In genomic region chr4:43972137-43972591, GRCm38 (mm10) we compare ENCODE assay signal across 8 mouse cellular contexts. TPM values are rescaled to one million over a fixed set of nuclear protein-coding genes. Genes with fewer than 3 reads are reported as not detected.
A peak's percentile ranks its signal among the peaks of the same experiment; 100 is the strongest.
DNase-seq lines count a peak whose midpoint lies in the region; ATAC-seq lines count a peak whose summit lies in the region.

No protein-coding gene starts in this region.

- peak; percentile 58 for ATAC-seq in embryonic facial prominence, embryonic 15.5 days (ENCODE audit: insufficient number of reproducible peaks, low FRiP score, low TSS enrichment, low read depth)
- ATAC-seq in liver, embryonic 15.5 days (ENCODE audit: insufficient read depth), result peak; percentile 63
- ATAC-seq in neural tube, embryonic 14.5 days (ENCODE audit: low read depth), result peak; percentile 16; the same call in 1 of the 2 replicates

- H3K27me3 ChIP-seq in embryonic facial prominence, embryonic 15.5 days, result no peaks in the 10 kb centered on the region
- H3K27me3 ChIP-seq in liver, embryonic 15.5 days, result no peaks in the 10 kb centered on the region
- H3K27me3 ChIP-seq in neural tube, embryonic 14.5 days (ENCODE audit: control insufficient read depth, insufficient read depth, low read length), result no peaks in the 10 kb centered on the region

- WGBS in embryonic facial prominence, embryonic 15.5 days, result 2% methylated on average over 8 of the region's 8 CpGs
- WGBS in liver, embryonic 15.5 days (ENCODE audit: insufficient replicate concordance), result 1% methylated on average over 8 of the region's 8 CpGs
- WGBS in neural tube, embryonic 14.5 days, result 0% methylated on average over 8 of the region's 8 CpGs

- 0 out of 2 replicates have a peak, but pooled peaks cover 3% of the 10 kb centered on the region for H3K36me3 ChIP-seq in embryonic facial prominence, embryonic 15.5 days
- H3K36me3 ChIP-seq in liver, embryonic 15.5 days (replicated peaks), result peaks cover 28% of the 10 kb centered on the region
- no peaks in the 10 kb centered on the region for H3K36me3 ChIP-seq in neural tube, embryonic 14.5 days (ENCODE audit: control insufficient read depth, insufficient read depth, low read length)

- peak overlapping the region; percentile 58 for H3K27ac ChIP-seq in embryonic facial prominence, embryonic 15.5 days (replicated peaks)
- peak overlapping the region; percentile 80 for H3K27ac ChIP-seq in liver, embryonic 15.5 days (replicated peaks)
- H3K27ac ChIP-seq in neural tube, embryonic 14.5 days (ENCODE audit: low read depth, low read length), result peak overlapping the region; percentile 34; the same call in 1 of the 2 replicates

- peak overlapping the region; percentile 22; the same call in 1 of the 2 replicates for H3K4me2 ChIP-seq in embryonic facial prominence, embryonic 15.5 days (replicated peaks)
- peak overlapping the region; percentile 36 for H3K4me2 ChIP-seq in liver, embryonic 15.5 days
- peak overlapping the region; percentile 16; the same call in 1 of the 2 replicates for H3K4me2 ChIP-seq in neural tube, embryonic 14.5 days (ENCODE audit: low read depth, low read length)

- no peak overlapping the region for H3K9ac ChIP-seq in embryonic facial prominence, embryonic 15.5 days
- H3K9ac ChIP-seq in liver, embryonic 15.5 days, result no peak overlapping the region
- no peak overlapping the region for H3K9ac ChIP-seq in neural tube, embryonic 14.5 days (replicated peaks; ENCODE audit: low read depth, low read length)

- no peak overlapping the region for H3K4me3 ChIP-seq in embryonic facial prominence, embryonic 15.5 days (replicated peaks)
- no peak overlapping the region for H3K4me3 ChIP-seq in liver, embryonic 15.5 days (replicated peaks)
- H3K4me3 ChIP-seq in neural tube, embryonic 14.5 days (ENCODE audit: low read depth, low read length), result no peak overlapping the region

- no peaks in the 10 kb centered on the region for H3K9me3 ChIP-seq in embryonic facial prominence, embryonic 15.5 days (replicated peaks)
- no peaks in the 10 kb centered on the region for H3K9me3 ChIP-seq in liver, embryonic 15.5 days (replicated peaks)
- no peaks in the 10 kb centered on the region for H3K9me3 ChIP-seq in neural tube, embryonic 14.5 days (ENCODE audit: control insufficient read depth, low read length)

- peaks cover 30% of the 10 kb centered on the region for H3K4me1 ChIP-seq in embryonic facial prominence, embryonic 15.5 days
- peaks cover 72% of the 10 kb centered on the region for H3K4me1 ChIP-seq in liver, embryonic 15.5 days (replicated peaks)
- peaks cover 16% of the 10 kb centered on the region for H3K4me1 ChIP-seq in neural tube, embryonic 14.5 days (ENCODE audit: control insufficient read depth, insufficient read depth, low read length)

- peak; percentile 35 for DNase-seq in urinary bladder, postnatal 14 days (ENCODE audit: low spot score)
- no peak for DNase-seq in urinary bladder, adult 18-20 months (ENCODE audit: low spot score in 2 of 2)
- peak; percentile 93 for DNase-seq in induced T-regulatory cell, adult 2 months (ENCODE audit: low read depth)
- no peak for DNase-seq in cerebellum, adult 11-12 months
- no peak for DNase-seq in urinary bladder, postnatal 36 days (ENCODE audit: low spot score in 2 of 2)

RNA-seq across cellular contexts. Expression of gene Ccin, which starts 11.1 kb away (rescaled TPM):
- not detected in 2 replicates for polyA plus RNA-seq in embryonic facial prominence, embryonic 15.5 days (2015; fragmentation: Nextera tagmentation; extraction: Ambion mirVana)
- not detected in 2 replicates for polyA plus RNA-seq in liver, embryonic 15.5 days (2015; fragmentation: Nextera tagmentation; extraction: Ambion mirVana)
- not detected in 2 replicates for polyA plus RNA-seq in neural tube, embryonic 14.5 days (2014; fragmentation: Nextera tagmentation; extraction: Ambion mirVana)

RNA-seq across cellular contexts. Expression of gene Glipr2, which starts 15.0 kb away (rescaled TPM):
- polyA plus RNA-seq in embryonic facial prominence, embryonic 15.5 days (2015; fragmentation: Nextera tagmentation; extraction: Ambion mirVana), result 84.4 and 102 TPM in 2 replicates
- polyA plus RNA-seq in liver, embryonic 15.5 days (2015; fragmentation: Nextera tagmentation; extraction: Ambion mirVana), result 51.3 and 56.4 TPM in 2 replicates
- 37.3 and 54.3 TPM in 2 replicates for polyA plus RNA-seq in neural tube, embryonic 14.5 days (2014; fragmentation: Nextera tagmentation; extraction: Ambion mirVana)

RNA-seq across cellular contexts. Expression of gene Clta, which starts 32.1 kb away (rescaled TPM):
- polyA plus RNA-seq in embryonic facial prominence, embryonic 15.5 days (2015; fragmentation: Nextera tagmentation; extraction: Ambion mirVana), result 247 and 259 TPM in 2 replicates
- 117 and 119 TPM in 2 replicates for polyA plus RNA-seq in liver, embryonic 15.5 days (2015; fragmentation: Nextera tagmentation; extraction: Ambion mirVana)
- polyA plus RNA-seq in neural tube, embryonic 14.5 days (2014; fragmentation: Nextera tagmentation; extraction: Ambion mirVana), result 349 and 356 TPM in 2 replicates

Comparison
In these comparisons a context has a peak if more than half of its experiments do, and no peak if none do; other contexts are left out.
1. DNase-seq: peak in urinary bladder, postnatal 14 days (single experiment) and induced T-regulatory cell, adult 2 months (single experiment); none in urinary bladder, adult 18-20 months (0 of 2), cerebellum, adult 11-12 months (single experiment) and urinary bladder, postnatal 36 days (0 of 2).
2. Peak in every context shown above with its lines, with median percentiles within 50 percentile points of each other: ATAC-seq, H3K27ac ChIP-seq and H3K4me2 ChIP-seq.